Mouse (Mus musculus) liver, embryonic 14.5 days (tissue): Measurements from ENCODE around the gene Arap1.

Experiments used
- CTCF ChIP-seq: IDR thresholded peaks from 2 replicates; pipeline ENCODE4 v1.5.1; 2016; ENCODE audit warnings: antibody characterized with exemption, low read depth, control low read depth
- EP300 ChIP-seq: IDR thresholded peaks from 2 replicates; pipeline ENCODE4 v1.6.1; 2016; ENCODE audit warnings: antibody characterized with exemption, low read depth

GRCm38 (mm10) chr7:101422069-101422468 is 74.2 kb downstream of the Arap1 start:
- TF ChIP-seq CTCF (no peak), EP300 (no peak)
